Mouse (Mus musculus): ENCODE data around the gene Gm5475. TPM values are rescaled to one million over a fixed set of nuclear protein-coding genes. Genes with fewer than 3 reads are reported as not detected.

Gm5475 gene
- polyA plus RNA-seq, 1 experiment from 2014 or later, result not detected

GRCm38 (mm10) chr15:100406088-100406487 lies 15.9 kb upstream of the Gm5475 start:
- Histone ChIP-seq H3K27me3 (ENCODE audit: control insufficient read depth, insufficient read depth, low read length) (no peaks in the 10 kb centered on the region), H3K9me3 (ENCODE audit: control insufficient read depth, low read length) (no peaks in the 10 kb centered on the region), H3K27ac (ENCODE audit: low read depth, low read length) (no peak overlapping the region), H3K4me1 (ENCODE audit: control insufficient read depth, insufficient read depth, low read length) (no peaks in the 10 kb centered on the region), H3K4me2 (ENCODE audit: low read depth, low read length) (no peak overlapping the region), H3K36me3 (ENCODE audit: control insufficient read depth, insufficient read depth, low read length) (peaks cover 53% of the 10 kb centered on the region), H3K9ac (replicated peaks; ENCODE audit: low read depth, low read length) (no peak overlapping the region), H3K4me3 (ENCODE audit: low read depth, low read length) (no peak overlapping the region)
- WGBS, result 94% methylated on average over 5 of the region's 5 CpGs
- no peak for ATAC-seq (ENCODE audit: low read depth)

- no peak overlapping the region for H3K27ac ChIP-seq (ENCODE audit: low read depth, low read length)
- peaks cover 15% of the 10 kb centered on the region for H3K36me3 ChIP-seq (ENCODE audit: control insufficient read depth, insufficient read depth, low read length)
- H3K9ac ChIP-seq (replicated peaks; ENCODE audit: low read depth, low read length), result no peak overlapping the region
- WGBS, result 61% methylated on average over 14 of the region's 14 CpGs
- no peaks in the 10 kb centered on the region for H3K4me1 ChIP-seq (ENCODE audit: control insufficient read depth, insufficient read depth, low read length)
- H3K27me3 ChIP-seq (ENCODE audit: control insufficient read depth, insufficient read depth, low read length), result no peaks in the 10 kb centered on the region
- no peak overlapping the region for H3K4me3 ChIP-seq (ENCODE audit: low read depth, low read length)
- ATAC-seq (ENCODE audit: low read depth), result no peak
- no peaks in the 10 kb centered on the region for H3K9me3 ChIP-seq (ENCODE audit: control insufficient read depth, low read length)
- H3K4me2 ChIP-seq (ENCODE audit: low read depth, low read length), result no peak overlapping the region
Measured at GRCm38 (mm10) chr15:100410918-100411672, 10.9 kb upstream of the Gm5475 start.

GRCm38 (mm10) chr15:100411731-100412130 lies 10.2 kb upstream of the Gm5475 start:
- Histone ChIP-seq H3K27ac (ENCODE audit: low read depth, low read length) (no peak overlapping the region), H3K9ac (replicated peaks; ENCODE audit: low read depth, low read length) (no peak overlapping the region), H3K4me1 (ENCODE audit: control insufficient read depth, insufficient read depth, low read length) (no peaks in the 10 kb centered on the region), H3K9me3 (ENCODE audit: control insufficient read depth, low read length) (no peaks in the 10 kb centered on the region), H3K27me3 (ENCODE audit: control insufficient read depth, insufficient read depth, low read length) (no peaks in the 10 kb centered on the region), H3K4me3 (ENCODE audit: low read depth, low read length) (no peak overlapping the region), H3K4me2 (ENCODE audit: low read depth, low read length) (no peak overlapping the region), H3K36me3 (ENCODE audit: control insufficient read depth, insufficient read depth, low read length) (peaks cover 15% of the 10 kb centered on the region)
- ATAC-seq (ENCODE audit: low read depth), result no peak
- 87% methylated on average over 5 of the region's 5 CpGs for WGBS

- Histone ChIP-seq H3K36me3 (ENCODE audit: control insufficient read depth, insufficient read depth, low read length) (peaks cover 6% of the 10 kb centered on the region; the same call in 1 of the 2 replicates), H3K27ac (ENCODE audit: low read depth, low read length) (no peak overlapping the region), H3K4me1 (ENCODE audit: control insufficient read depth, insufficient read depth, low read length) (no peaks in the 10 kb centered on the region), H3K9ac (replicated peaks; ENCODE audit: low read depth, low read length) (no peak overlapping the region), H3K9me3 (ENCODE audit: control insufficient read depth, low read length) (no peaks in the 10 kb centered on the region), H3K27me3 (ENCODE audit: control insufficient read depth, insufficient read depth, low read length) (no peaks in the 10 kb centered on the region), H3K4me3 (ENCODE audit: low read depth, low read length) (no peak overlapping the region), H3K4me2 (ENCODE audit: low read depth, low read length) (no peak overlapping the region)
- no peak for ATAC-seq (ENCODE audit: low read depth)
- 74% methylated on average over 4 of the region's 5 CpGs for WGBS
Measured at GRCm38 (mm10) chr15:100413306-100413705, 8.6 kb upstream of the Gm5475 start.

- H3K4me1 ChIP-seq (ENCODE audit: control insufficient read depth, insufficient read depth, low read length), result no peaks in the 10 kb centered on the region
- no peaks in the 10 kb centered on the region for H3K27me3 ChIP-seq (ENCODE audit: control insufficient read depth, insufficient read depth, low read length)
- H3K4me3 ChIP-seq (ENCODE audit: low read depth, low read length), result no peak overlapping the region
- no peaks in the 10 kb centered on the region for H3K9me3 ChIP-seq (ENCODE audit: control insufficient read depth, low read length)
- H3K4me2 ChIP-seq (ENCODE audit: low read depth, low read length), result no peak overlapping the region
- no peak for ATAC-seq (ENCODE audit: low read depth)
- H3K36me3 ChIP-seq (ENCODE audit: control insufficient read depth, insufficient read depth, low read length), result peaks cover 6% of the 10 kb centered on the region; the same call in 1 of the 2 replicates
- 73% methylated on average over 4 of the region's 4 CpGs for WGBS
- H3K27ac ChIP-seq (ENCODE audit: low read depth, low read length), result no peak overlapping the region
- H3K9ac ChIP-seq (replicated peaks; ENCODE audit: low read depth, low read length), result no peak overlapping the region
Measured at GRCm38 (mm10) chr15:100414011-100414410, 7.9 kb upstream of the Gm5475 start.

- Histone ChIP-seq H3K9ac (replicated peaks; ENCODE audit: low read depth, low read length) (no peak overlapping the region), H3K27ac (ENCODE audit: low read depth, low read length) (no peak overlapping the region), H3K4me3 (ENCODE audit: low read depth, low read length) (no peak overlapping the region), H3K36me3 (ENCODE audit: control insufficient read depth, insufficient read depth, low read length) (peaks cover 3% of the 10 kb centered on the region; the same call in 1 of the 2 replicates), H3K4me1 (ENCODE audit: control insufficient read depth, insufficient read depth, low read length) (peaks cover 4% of the 10 kb centered on the region; the same call in 1 of the 2 replicates), H3K9me3 (ENCODE audit: control insufficient read depth, low read length) (no peaks in the 10 kb centered on the region), H3K4me2 (ENCODE audit: low read depth, low read length) (no peak overlapping the region), H3K27me3 (ENCODE audit: control insufficient read depth, insufficient read depth, low read length) (no peaks in the 10 kb centered on the region)
- no peak for ATAC-seq (ENCODE audit: low read depth)
- 95% methylated on average over 13 of the region's 13 CpGs for WGBS
Measured at GRCm38 (mm10) chr15:100414942-100415341, 7.0 kb upstream of the Gm5475 start.

- no peak overlapping the region for H3K4me3 ChIP-seq (ENCODE audit: low read depth, low read length)
- no peaks in the 10 kb centered on the region for H3K9me3 ChIP-seq (ENCODE audit: control insufficient read depth, low read length)
- no peak overlapping the region for H3K4me2 ChIP-seq (ENCODE audit: low read depth, low read length)
- peaks cover 3% of the 10 kb centered on the region; the same call in 1 of the 2 replicates for H3K36me3 ChIP-seq (ENCODE audit: control insufficient read depth, insufficient read depth, low read length)
- H3K27me3 ChIP-seq (ENCODE audit: control insufficient read depth, insufficient read depth, low read length), result no peaks in the 10 kb centered on the region
- 94% methylated on average over 8 of the region's 8 CpGs for WGBS
- H3K27ac ChIP-seq (ENCODE audit: low read depth, low read length), result no peak overlapping the region
- peaks cover 4% of the 10 kb centered on the region; the same call in 1 of the 2 replicates for H3K4me1 ChIP-seq (ENCODE audit: control insufficient read depth, insufficient read depth, low read length)
- no peak overlapping the region for H3K9ac ChIP-seq (replicated peaks; ENCODE audit: low read depth, low read length)
- no peak for ATAC-seq (ENCODE audit: low read depth)
Measured at GRCm38 (mm10) chr15:100415684-100416083, 6.3 kb upstream of the Gm5475 start.

- Histone ChIP-seq H3K4me2 (ENCODE audit: low read depth, low read length) (no peak overlapping the region), H3K36me3 (ENCODE audit: control insufficient read depth, insufficient read depth, low read length) (no peaks in the 10 kb centered on the region), H3K4me3 (ENCODE audit: low read depth, low read length) (no peak overlapping the region), H3K27me3 (ENCODE audit: control insufficient read depth, insufficient read depth, low read length) (peaks cover 2% of the 10 kb centered on the region; the same call in 1 of the 2 replicates), H3K9me3 (ENCODE audit: control insufficient read depth, low read length) (no peaks in the 10 kb centered on the region), H3K9ac (replicated peaks; ENCODE audit: low read depth, low read length) (no peak overlapping the region), H3K27ac (ENCODE audit: low read depth, low read length) (no peak overlapping the region), H3K4me1 (ENCODE audit: control insufficient read depth, insufficient read depth, low read length) (peaks cover 14% of the 10 kb centered on the region)
- ATAC-seq (ENCODE audit: low read depth), result no peak
- WGBS, result 86% methylated on average over 9 of the region's 9 CpGs
Measured at GRCm38 (mm10) chr15:100417854-100418450, 4.0 kb upstream of the Gm5475 start.

- no peak overlapping the region for H3K4me2 ChIP-seq (ENCODE audit: low read depth, low read length)
- no peak for ATAC-seq (ENCODE audit: low read depth)
- no peaks in the 10 kb centered on the region for H3K9me3 ChIP-seq (ENCODE audit: control insufficient read depth, low read length)
- H3K9ac ChIP-seq (replicated peaks; ENCODE audit: low read depth, low read length), result no peak overlapping the region
- peaks cover 2% of the 10 kb centered on the region; the same call in 1 of the 2 replicates for H3K27me3 ChIP-seq (ENCODE audit: control insufficient read depth, insufficient read depth, low read length)
- no peaks in the 10 kb centered on the region for H3K36me3 ChIP-seq (ENCODE audit: control insufficient read depth, insufficient read depth, low read length)
- WGBS, result 68% methylated on average over 8 of the region's 8 CpGs
- peaks cover 17% of the 10 kb centered on the region for H3K4me1 ChIP-seq (ENCODE audit: control insufficient read depth, insufficient read depth, low read length)
- no peak overlapping the region for H3K27ac ChIP-seq (ENCODE audit: low read depth, low read length)
- no peak overlapping the region for H3K4me3 ChIP-seq (ENCODE audit: low read depth, low read length)
Measured at GRCm38 (mm10) chr15:100419311-100419710, 2.6 kb upstream of the Gm5475 start.

Data from neural tube, embryonic 14.5 days (tissue).